Mouse (Mus musculus): ENCODE measurements at regions not wholly inside any gene's neighbourhood (a gene's known extent, or its start where the extent isn't known, plus 50 kb on each side); places are given as distances from the start of the nearest gene placed in this dataset.

DNA sequence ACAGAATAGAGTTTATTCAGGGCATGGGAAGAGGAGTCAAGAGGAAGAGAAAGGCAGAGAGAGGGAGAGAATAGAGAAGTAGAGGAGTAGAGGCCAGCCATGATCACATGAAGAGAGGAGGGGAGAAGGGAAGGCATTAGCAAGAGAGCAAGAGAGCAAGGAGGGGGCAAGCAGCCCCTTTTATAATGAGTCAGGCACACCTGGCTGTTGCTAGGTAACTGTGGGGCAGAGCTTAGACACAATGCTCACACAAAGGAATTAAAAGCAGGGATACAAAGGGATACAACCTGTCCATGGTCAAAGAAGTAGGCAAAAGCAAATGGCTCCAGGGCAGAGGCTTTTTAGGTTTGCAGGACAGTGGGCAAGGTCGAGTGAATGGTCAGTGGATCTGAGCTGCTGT, 153.5 kb upstream of the Rreb1 start:
- no peak for TF ChIP-seq CTCF (IDR thresholded peaks at IDR 0.05; ENCODE audit: insufficient read depth, low read length)
- no peak for TF ChIP-seq POLR2A (IDR thresholded peaks at IDR 0.05; ENCODE audit: borderline replicate concordance, extremely low read depth, low read depth, low read length)

Data from lung, adult 2 months (tissue).